Mouse (Mus musculus) intestine, embryonic 16.5 days (tissue): ENCODE measurements around the gene Tmod1. TPM values are rescaled to one million over a fixed set of nuclear protein-coding genes. Genes with fewer than 3 reads are reported as not detected.

Experiments
- ATAC-seq: fragments of 200-750 bp; cut with Nextera tagmentation; 2 replicates; pipeline ENCODE4 v1.8.0; 2017; ENCODE audit warnings: moderate TSS enrichment, moderate library complexity
- H3K27ac ChIP-seq: fragments of 300-500 bp; sonication (generic); 2 replicates; pipeline ENCODE4 v1.5.1; 2014; ENCODE audit warnings: mild to moderate bottlenecking, low read length
- H3K27me3 ChIP-seq: fragments of 300-500 bp; sonication (generic); replicated peaks from 2 replicates; pipeline ENCODE4 v1.6.1; 2014; ENCODE audit warnings: low read length, control low read depth, mixed read lengths; ENCODE audit not compliant: control insufficient read depth, insufficient read depth
- H3K36me3 ChIP-seq: fragments of 300-500 bp; sonication (generic); 2 replicates; pipeline ENCODE4 v1.6.1; 2014; ENCODE audit warnings: low read length, control low read depth; ENCODE audit not compliant: control insufficient read depth, insufficient read depth
- H3K4me1 ChIP-seq: fragments of 300-500 bp; sonication (generic); 2 replicates; pipeline ENCODE4 v1.6.1; 2014; ENCODE audit warnings: low read length, control low read depth, mixed read lengths; ENCODE audit not compliant: control insufficient read depth, insufficient read depth
- H3K4me2 ChIP-seq: fragments of 300-500 bp; sonication (generic); 2 replicates; pipeline ENCODE4 v1.6.1; 2014; ENCODE audit warnings: low read depth, low read length, control low read depth
- H3K4me3 ChIP-seq: fragments of 300-500 bp; sonication (generic); 2 replicates; pipeline ENCODE4 v1.5.1; 2014; ENCODE audit warnings: mild to moderate bottlenecking, low read length
- H3K9ac ChIP-seq: fragments of 300-500 bp; sonication (generic); 2 replicates; pipeline ENCODE4 v1.6.1; 2014; ENCODE audit warnings: low read depth, low read length
- H3K9me3 ChIP-seq: fragments of 300-500 bp; sonication (generic); 2 replicates; pipeline ENCODE4 v1.6.1; 2016; ENCODE audit warnings: low read length, control low read depth; ENCODE audit not compliant: control insufficient read depth
- WGBS: fragments of 180-500 bp; shearing (Covaris S2); extraction: QIAGEN DNeasy Blood & Tissue Kit; methylation state at CpG from one replicate; pipeline ENCODE4 v1.1.7; 2014; 5-methylcytosine and 5-hydroxymethylcytosine counted together
- polyA plus RNA-seq: library from polyadenylated mRNA; unstranded; fragments of >200 nt; fragmentation: Nextera tagmentation; extraction: Ambion mirVana; gene quantifications from 2 replicates; pipeline ENCODE4 v1.2.1, GENCODE M21; 2015

The Tmod1 gene
- polyA plus RNA-seq, 1 experiment from 2014 or later = 4.0 TPM

DNA sequence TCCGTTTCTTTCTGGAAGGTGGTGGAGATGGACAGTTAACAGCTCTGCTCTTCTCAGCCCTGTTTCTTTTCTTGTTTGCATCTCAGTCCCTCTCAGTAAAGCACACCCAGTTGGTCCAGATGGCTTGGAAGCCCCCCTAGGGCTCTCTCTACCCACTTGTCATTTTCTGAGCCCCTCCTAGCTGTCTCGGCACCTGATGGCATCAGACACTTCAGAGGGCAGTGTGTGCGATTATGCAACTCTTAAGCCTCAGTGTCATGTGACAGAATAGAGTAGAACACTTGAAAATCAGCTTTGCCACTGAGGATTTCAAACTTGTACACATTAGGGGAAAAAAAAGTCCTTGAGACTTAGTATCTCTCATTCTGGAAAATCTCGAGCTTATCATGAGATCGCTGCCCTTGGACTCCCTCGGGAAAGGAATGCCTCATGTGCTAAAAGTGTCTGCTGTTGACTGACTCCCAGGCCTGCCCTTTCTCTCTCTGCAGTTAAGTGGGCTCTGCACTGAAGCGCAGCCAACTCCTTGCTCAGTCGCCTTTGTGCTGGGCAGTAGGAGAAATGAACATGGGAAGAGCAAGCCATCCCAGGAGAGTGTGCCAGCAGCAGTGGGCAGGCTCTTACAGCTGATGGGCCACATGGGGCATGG lies 27.1 kb downstream of the Tmod1 start:
- H3K9ac ChIP-seq = no peak overlapping the region
- no peak overlapping the region for H3K27ac ChIP-seq
- H3K36me3 ChIP-seq = no peaks in the 10 kb centered on the region
- 53% methylated on average over 8 of the region's 8 CpGs for WGBS
- H3K9me3 ChIP-seq = no peaks in the 10 kb centered on the region
- no peak overlapping the region for H3K4me2 ChIP-seq
- no peak overlapping the region for H3K4me3 ChIP-seq
- H3K27me3 ChIP-seq = no peaks in the 10 kb centered on the region
- no peaks in the 10 kb centered on the region for H3K4me1 ChIP-seq
- ATAC-seq = no peak

DNA sequence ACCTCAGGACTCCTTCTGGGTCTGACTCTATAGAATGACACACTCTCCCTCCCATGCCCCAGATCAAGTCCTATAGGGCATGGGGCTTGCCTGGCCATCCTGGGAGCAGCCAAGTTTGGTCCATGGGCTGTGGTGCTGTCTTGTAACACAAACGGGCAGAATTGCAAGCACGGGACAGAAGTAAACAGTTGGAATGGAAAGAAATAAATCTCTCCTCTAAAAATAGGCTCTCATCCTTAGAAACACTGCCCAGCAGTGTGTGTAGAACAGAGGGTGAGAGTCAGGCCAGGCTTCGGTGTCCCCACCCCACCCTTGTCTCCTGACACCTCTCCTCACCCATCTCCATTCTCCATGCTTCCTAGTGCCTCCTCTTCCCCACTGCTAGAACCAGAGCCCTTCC lies 29.3 kb downstream of the Tmod1 start:
- WGBS = 49% methylated on average over 3 of the region's 3 CpGs

DNA sequence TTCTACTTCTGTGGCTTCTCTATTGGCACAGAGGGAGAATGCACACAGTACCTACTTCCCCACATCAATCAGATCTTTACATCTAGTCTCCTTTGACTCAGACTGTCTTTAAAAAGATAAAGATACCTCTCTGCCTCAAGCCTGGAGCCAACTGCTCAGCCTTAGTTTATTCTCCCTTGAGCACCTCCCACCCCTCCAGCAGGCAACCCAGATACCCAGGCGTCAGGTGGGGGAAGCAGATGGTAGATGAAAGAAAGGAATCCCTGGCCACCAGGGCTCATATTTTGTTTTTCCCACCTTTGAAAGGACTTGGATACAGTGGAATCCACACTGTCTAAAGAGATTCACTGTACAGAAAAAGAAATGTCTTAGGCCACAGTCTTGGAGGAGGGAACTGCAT lies 29.8 kb downstream of the Tmod1 start:
- no peak overlapping the region for H3K27ac ChIP-seq
- WGBS = 48% methylated on average over 1 of the region's 1 CpGs
- no peak overlapping the region for H3K4me2 ChIP-seq
- no peaks in the 10 kb centered on the region for H3K36me3 ChIP-seq
- no peaks in the 10 kb centered on the region for H3K27me3 ChIP-seq
- H3K4me3 ChIP-seq = no peak overlapping the region
- H3K4me1 ChIP-seq = no peaks in the 10 kb centered on the region
- no peaks in the 10 kb centered on the region for H3K9me3 ChIP-seq
- no peak for ATAC-seq
- no peak overlapping the region for H3K9ac ChIP-seq

More for the DNA sequence above, 29.3 kb downstream of the Tmod1 start:
- ATAC-seq = no peak
- Histone ChIP-seq H3K4me1 (no peaks in the 10 kb centered on the region), H3K4me2 (no peak overlapping the region), H3K27me3 (no peaks in the 10 kb centered on the region), H3K4me3 (no peak overlapping the region), H3K9me3 (no peaks in the 10 kb centered on the region), H3K9ac (no peak overlapping the region), H3K27ac (no peak overlapping the region), H3K36me3 (no peaks in the 10 kb centered on the region)

DNA sequence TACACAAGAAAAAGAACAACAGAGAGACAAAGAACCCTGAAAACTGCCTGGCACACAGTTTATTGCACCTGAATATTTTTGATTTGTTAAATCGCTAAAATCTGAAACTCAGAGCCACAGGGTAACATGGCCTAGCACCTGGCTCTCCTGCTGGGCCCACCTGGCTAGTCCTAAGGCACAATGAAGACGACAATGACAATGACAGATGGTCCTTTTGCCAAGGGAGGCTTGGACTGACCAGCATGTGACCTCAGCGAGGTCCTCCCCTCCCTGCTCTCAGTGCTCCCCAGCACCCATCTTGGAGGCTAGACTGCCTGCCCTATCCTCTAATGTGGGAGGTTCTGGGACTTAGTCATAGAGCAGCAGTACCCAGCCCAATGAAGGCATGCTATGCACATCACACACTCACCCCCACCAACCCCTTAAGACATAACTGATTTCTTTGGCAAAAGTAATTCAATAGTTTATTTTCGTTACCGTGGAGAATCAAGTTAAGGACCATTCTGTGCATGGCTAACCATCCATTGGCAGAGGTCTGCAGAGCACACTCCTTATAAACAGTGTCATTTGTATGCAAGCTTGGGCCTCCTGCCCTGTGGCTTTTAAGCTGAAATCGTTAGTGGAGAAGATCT lies 31.2 kb downstream of the Tmod1 start:
- H3K4me3 ChIP-seq = no peak overlapping the region
- 73% methylated on average over 6 of the region's 6 CpGs for WGBS
- H3K9me3 ChIP-seq = no peaks in the 10 kb centered on the region
- no peaks in the 10 kb centered on the region for H3K27me3 ChIP-seq
- no peak overlapping the region for H3K9ac ChIP-seq
- no peak for ATAC-seq
- H3K27ac ChIP-seq = no peak overlapping the region
- H3K4me1 ChIP-seq = no peaks in the 10 kb centered on the region
- no peak overlapping the region for H3K4me2 ChIP-seq
- H3K36me3 ChIP-seq = no peaks in the 10 kb centered on the region

DNA sequence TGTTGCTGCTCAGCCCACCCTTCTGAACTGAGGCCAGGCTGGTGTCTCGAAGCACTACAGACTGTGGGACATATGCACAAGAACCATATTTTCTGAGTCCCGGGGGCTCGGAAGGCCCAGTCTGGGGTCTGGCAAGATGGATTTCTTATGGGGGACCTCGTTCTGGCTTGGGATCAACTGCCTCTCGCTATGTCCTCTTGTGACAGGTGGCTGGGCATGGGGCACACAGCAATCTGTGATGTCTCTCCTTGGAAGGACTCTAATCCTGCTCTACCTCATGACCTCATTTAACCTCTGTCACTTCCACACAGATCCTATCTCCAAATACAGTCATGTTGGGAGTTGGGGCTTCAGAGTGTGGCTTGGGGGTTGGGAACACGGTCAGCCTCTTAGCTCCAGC lies 33.9 kb downstream of the Tmod1 start:
- no peak overlapping the region for H3K4me2 ChIP-seq
- peaks cover 5% of the 10 kb centered on the region for H3K4me1 ChIP-seq
- no peaks in the 10 kb centered on the region for H3K27me3 ChIP-seq
- H3K4me3 ChIP-seq = no peak overlapping the region
- H3K9ac ChIP-seq = no peak overlapping the region
- no peaks in the 10 kb centered on the region for H3K9me3 ChIP-seq
- H3K27ac ChIP-seq = no peak overlapping the region
- WGBS = 88% methylated on average over 6 of the region's 6 CpGs
- no peak for ATAC-seq
- H3K36me3 ChIP-seq = no peaks in the 10 kb centered on the region

DNA sequence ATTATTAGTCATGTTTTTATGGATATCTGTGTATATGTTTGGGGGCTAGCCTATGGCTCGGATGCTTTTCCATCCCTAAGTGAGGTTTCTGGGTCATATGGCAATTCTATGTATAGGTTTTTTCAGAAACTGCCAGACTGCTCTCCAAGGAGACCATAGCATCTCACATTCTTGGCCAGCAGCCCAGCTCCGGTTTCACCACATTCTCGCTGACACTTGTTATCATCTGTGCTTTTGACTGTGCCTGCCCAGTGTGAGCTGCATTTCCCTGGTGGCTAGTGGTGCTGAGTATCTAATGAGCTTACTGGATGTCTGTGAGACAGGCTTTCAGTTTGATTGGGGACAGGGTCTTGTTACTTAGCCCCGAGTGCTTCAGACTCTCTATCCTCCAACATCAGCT lies 35.0 kb downstream of the Tmod1 start:
- Histone ChIP-seq H3K36me3 (no peaks in the 10 kb centered on the region), H3K27ac (no peak overlapping the region), H3K9me3 (no peaks in the 10 kb centered on the region), H3K4me2 (no peak overlapping the region), H3K27me3 (no peaks in the 10 kb centered on the region), H3K9ac (no peak overlapping the region), H3K4me3 (no peak overlapping the region), H3K4me1 (peaks cover 5% of the 10 kb centered on the region)
- WGBS = 47% methylated on average over 4 of the region's 4 CpGs
- no peak for ATAC-seq

DNA sequence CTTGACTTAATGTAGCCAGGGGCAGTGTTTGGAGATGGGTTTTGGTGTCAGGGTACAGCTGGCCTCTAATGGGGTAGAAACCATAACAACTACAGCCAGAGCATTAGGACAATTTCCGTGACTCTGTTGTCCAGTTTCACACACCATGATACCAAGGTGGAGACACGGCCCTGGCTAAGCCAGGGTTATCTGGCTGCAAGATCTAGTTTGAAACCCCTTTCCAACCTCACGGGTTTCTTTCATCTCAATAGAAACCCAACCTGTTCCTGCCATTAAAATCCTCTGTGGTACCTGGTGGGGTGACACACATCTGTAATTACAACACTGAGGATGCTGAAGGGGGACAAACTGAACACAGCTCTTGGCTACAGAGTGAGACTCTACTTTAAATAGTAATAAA lies 36.9 kb downstream of the Tmod1 start:
- Histone ChIP-seq H3K27me3 (no peaks in the 10 kb centered on the region), H3K9me3 (no peaks in the 10 kb centered on the region), H3K27ac (no peak overlapping the region), H3K36me3 (no peaks in the 10 kb centered on the region), H3K4me3 (no peak overlapping the region), H3K4me2 (no peak overlapping the region), H3K4me1 (peaks cover 5% of the 10 kb centered on the region), H3K9ac (no peak overlapping the region)
- 79% methylated on average over 3 of the region's 3 CpGs for WGBS
- ATAC-seq = no peak

DNA sequence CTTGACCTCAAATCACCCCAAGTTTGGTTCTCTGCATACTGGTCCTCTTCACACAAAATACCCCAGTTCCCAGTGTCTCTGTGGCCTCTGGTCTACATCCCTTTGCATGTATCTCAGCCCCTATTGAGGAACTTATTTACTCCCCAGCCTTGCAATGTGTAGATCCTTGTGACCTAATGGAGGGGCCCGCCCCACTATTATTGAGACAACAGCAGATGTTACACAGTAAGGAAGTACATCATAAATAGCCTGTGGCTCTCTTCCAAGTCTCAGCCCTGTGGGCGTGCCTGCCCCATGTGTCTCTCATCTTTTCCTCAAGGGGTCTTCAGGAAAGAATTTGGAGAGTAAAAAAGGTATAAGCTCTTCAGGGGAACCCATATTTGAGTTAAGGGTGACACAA lies 38.2 kb downstream of the Tmod1 start:
- H3K4me1 ChIP-seq = peaks cover 5% of the 10 kb centered on the region
- no peak overlapping the region for H3K4me2 ChIP-seq
- H3K27me3 ChIP-seq = no peaks in the 10 kb centered on the region
- 57% methylated on average over 2 of the region's 2 CpGs for WGBS
- H3K27ac ChIP-seq = no peak overlapping the region
- no peak overlapping the region for H3K9ac ChIP-seq
- H3K9me3 ChIP-seq = no peaks in the 10 kb centered on the region
- no peak overlapping the region for H3K4me3 ChIP-seq
- no peaks in the 10 kb centered on the region for H3K36me3 ChIP-seq
- ATAC-seq = no peak

DNA sequence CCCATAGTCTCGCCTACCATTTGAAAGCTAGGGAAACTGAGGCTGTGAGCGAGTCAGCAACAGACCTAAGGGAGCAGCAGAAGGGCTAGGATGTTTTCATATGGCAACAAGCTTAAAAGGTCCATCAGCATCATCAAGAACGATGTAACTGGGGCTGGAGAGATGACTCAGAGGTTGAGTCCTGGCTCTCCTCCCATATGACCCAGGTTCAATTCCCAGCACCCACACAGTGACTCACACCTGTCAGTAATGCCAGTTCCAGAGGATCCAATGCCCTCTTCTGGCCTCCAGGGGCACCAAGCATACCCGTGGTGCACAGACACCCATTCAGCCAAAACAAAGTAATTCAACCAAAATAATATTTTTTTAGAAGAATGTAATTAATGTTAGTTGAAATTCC lies 41.5 kb downstream of the Tmod1 start:
- Histone ChIP-seq H3K9ac (no peak overlapping the region), H3K9me3 (no peaks in the 10 kb centered on the region), H3K4me3 (no peak overlapping the region), H3K36me3 (no peaks in the 10 kb centered on the region), H3K27me3 (no peaks in the 10 kb centered on the region), H3K4me2 (no peak overlapping the region), H3K27ac (no peak overlapping the region), H3K4me1 (peaks cover 5% of the 10 kb centered on the region)
- no peak for ATAC-seq
- WGBS = 83% methylated on average over 4 of the region's 4 CpGs

DNA sequence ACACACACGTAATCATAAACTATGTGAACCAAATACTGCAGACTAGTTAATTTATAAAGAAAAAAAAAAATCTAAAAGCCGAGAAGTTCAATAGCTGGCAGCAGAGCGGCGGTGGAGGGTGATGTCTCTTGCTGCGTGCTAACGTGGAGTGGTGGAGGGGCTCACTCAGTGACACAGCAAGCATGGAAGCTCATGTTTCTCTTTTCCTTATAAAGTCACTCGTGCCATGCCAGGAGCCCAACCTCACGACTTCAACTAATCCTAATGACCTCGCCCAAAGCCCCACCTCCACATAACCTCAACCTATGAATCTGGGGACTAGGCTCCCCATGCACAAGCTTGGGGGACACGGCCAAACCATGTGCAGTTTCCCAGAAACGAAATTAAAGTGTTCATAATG lies 43.8 kb downstream of the Tmod1 start:
- ATAC-seq = no peak
- Histone ChIP-seq H3K9ac (no peak overlapping the region), H3K9me3 (no peaks in the 10 kb centered on the region), H3K27me3 (no peaks in the 10 kb centered on the region), H3K4me3 (no peak overlapping the region), H3K4me1 (no peaks in the 10 kb centered on the region), H3K27ac (no peak overlapping the region), H3K4me2 (no peak overlapping the region), H3K36me3 (no peaks in the 10 kb centered on the region)
- WGBS = 72% methylated on average over 11 of the region's 11 CpGs
